ENCODE assay signal across 8 mouse cellular contexts in genomic region chrX:61116010-61116447, GRCm38 (mm10).
DNase-seq lines count a peak whose midpoint lies in the region; ATAC-seq lines count a peak whose summit lies in the region.

No protein-coding gene starts in this region.

- DNase-seq in kidney, adult 18-20 months, result no peak
- peak; percentile 13 for DNase-seq in frontal cortex, postnatal 10 days (ENCODE audit: low spot score in 2 of 2)
- DNase-seq in left cerebral cortex, postnatal 14 days (ENCODE audit: low spot score in 2 of 2), result peak; percentile 55 to 63
- peak; percentile 65 for DNase-seq in retina, embryonic 14.5 days (ENCODE audit: low spot score)
- no peak for DNase-seq in kidney, postnatal 36 days
- DNase-seq in urinary bladder, postnatal 36 days (ENCODE audit: low spot score in 2 of 2), result no peak
- DNase-seq in ovary, adult 18-20 months (ENCODE audit: low spot score), result no peak

- 0 out of 2 replicates have a peak, but pooled peaks cover 3% of the 10 kb centered on the region for H3K4me1 ChIP-seq in kidney, embryonic 15.5 days

- no peaks in the 10 kb centered on the region for H3K36me3 ChIP-seq in kidney, embryonic 15.5 days

- no peak overlapping the region for H3K9ac ChIP-seq in kidney, embryonic 15.5 days

- H3K9me3 ChIP-seq in kidney, embryonic 15.5 days (replicated peaks), result no peaks in the 10 kb centered on the region

- intact Hi-C loops in left cerebral cortex, postnatal 14 days (cut with DNase I), result no loop called here

- no peak overlapping the region for H3K4me3 ChIP-seq in kidney, embryonic 15.5 days (replicated peaks)

- peak overlapping the region; percentile 30; the same call in 1 of the 2 replicates for H3K4me2 ChIP-seq in kidney, embryonic 15.5 days

- no peak overlapping the region for H3K27ac ChIP-seq in kidney, embryonic 15.5 days

- no peak for ATAC-seq in kidney, embryonic 15.5 days (replicated peaks; ENCODE audit: low FRiP score)

- WGBS in kidney, embryonic 15.5 days, result 32% methylated on average over 10 of the region's 10 CpGs

- no peaks in the 10 kb centered on the region for H3K27me3 ChIP-seq in kidney, embryonic 15.5 days

Comparison
In these comparisons a context has a peak if more than half of its experiments do, and no peak if none do; other contexts are left out.
1. DNase-seq: peak in frontal cortex, postnatal 10 days (2 of 2), left cerebral cortex, postnatal 14 days (2 of 2) and retina, embryonic 14.5 days (single experiment); none in kidney, adult 18-20 months (single experiment), kidney, postnatal 36 days (0 of 2), urinary bladder, postnatal 36 days (0 of 2) and ovary, adult 18-20 months (single experiment).